Mouse (Mus musculus): ENCODE results near the gene Mtmr2.
A peak's percentile ranks its signal among the peaks of the same experiment; 100 is the strongest.
"Not testable (repeated sequence)": the region's sequence is repeated elsewhere in the genome, so short reads cannot be mapped to it uniquely, and the experiment has no call there.

Gene Mtmr2

DNA sequence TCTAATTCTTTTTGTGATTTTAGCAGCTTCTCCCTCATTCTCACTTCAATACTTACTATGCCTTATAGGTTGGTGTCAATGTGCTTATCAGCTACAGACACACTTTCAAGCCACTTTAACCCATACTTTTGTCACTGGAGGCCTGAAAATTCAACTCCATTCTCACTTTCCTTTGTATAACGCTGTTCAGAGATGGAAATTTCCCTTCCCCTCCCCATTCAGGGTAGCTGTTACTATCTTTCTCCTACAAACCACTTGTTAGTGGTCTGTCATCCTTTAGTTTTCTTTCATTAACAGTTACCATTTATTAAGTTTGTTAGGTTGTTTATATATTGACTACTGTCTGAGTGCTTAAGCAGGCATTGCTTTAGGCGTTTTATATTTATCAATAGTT is at the start of gene Mtmr2:
TSS of gene Mtmr2 (plus strand) at position 7 of the 394 bp plus-strand sequence.
- DNase-seq (ENCODE audit: low read depth), result no peak

DNA sequence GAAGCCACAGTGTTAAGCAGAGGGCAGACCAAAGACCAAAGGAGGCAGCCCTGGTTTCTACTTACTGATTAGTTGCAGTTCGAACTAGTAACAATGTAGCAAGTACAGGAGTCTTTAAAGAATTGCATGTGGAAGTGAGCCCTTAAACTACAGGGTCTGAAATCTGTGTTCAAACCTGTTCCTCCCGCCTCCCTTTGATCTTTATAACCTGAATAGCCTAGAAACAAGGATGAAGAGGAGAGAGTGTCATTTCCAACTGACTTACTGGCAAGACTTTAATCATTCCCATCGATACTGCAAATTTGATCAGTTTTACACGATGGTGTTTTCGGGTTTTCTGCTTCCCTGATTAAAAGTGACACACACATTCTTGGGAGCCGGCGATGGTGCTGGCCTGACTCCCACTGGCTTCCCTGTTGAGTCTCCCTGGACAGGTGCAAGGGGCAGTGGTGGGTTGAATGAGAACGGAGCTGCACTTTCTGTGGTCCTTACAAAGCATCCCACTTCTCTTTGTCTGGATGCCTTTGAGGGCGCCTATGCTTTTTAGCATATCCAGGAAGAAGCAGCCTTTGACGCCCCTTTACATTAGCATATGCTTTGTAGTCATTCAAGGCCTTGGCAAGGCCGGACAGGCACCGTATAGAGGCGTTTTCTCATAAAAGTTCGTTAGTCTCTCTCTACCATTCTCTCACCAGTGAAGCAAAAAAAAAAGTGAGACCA is 49.0 kb upstream of the Mtmr2 start:
- DNase-seq (ENCODE audit: low read depth), result no peak

DNA sequence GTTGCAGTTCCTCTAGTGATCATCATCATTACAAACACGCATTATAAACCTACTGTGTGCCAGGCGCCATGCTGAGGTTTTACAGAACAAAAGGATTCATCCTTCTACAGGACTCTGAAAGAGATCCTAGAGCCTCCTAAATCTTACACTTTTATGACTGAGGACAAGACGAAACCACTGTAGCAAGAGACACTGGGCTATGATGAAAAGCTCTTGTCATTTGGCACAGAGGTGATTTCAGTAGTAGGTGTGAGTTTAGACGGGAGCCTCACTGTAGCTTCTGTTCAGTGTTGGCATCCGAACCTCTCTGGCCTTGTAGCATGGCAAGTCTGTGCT is 48.5 kb upstream of the Mtmr2 start:
- no peak for DNase-seq (ENCODE audit: low read depth)

DNA sequence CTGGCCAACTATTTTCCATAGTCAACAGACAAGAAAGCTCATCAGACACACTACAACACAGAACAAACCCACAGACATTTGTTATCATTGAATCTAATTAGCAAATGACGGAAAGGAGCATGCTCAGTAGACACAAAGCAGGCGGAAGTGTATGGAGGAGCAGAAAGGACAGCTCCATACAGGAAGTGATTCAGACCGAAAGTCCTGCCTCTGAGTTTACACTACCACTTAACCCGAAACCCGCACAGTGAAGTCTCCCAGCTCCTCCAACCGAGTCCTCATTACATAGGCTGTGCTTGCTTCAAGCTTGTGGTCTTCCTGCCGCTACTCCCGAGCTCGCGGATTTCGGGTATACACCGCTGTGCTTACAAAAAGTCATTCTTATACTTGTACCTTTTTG is 46.4 kb upstream of the Mtmr2 start:
- no peak for DNase-seq (ENCODE audit: low read depth)

DNA sequence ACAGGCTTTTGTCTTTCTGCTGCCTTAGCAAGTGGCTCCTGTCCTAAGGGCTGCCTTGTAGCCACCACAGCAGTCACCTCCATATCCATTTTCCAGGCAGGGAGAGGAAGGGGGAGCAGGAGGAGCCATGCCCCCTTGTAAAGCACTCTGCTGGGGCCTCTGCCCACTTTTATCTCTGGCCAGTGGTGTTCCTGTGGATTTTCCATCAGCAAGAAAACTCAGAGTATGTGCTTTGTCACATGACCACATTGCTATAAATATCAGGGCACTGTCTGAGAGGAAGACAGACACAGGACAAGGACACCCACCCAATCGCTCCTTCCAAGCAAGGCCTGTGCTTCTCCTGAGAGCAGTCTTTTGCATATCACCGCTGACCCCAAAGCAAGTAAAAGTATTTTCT is 45.1 kb upstream of the Mtmr2 start:
- no peak for DNase-seq (ENCODE audit: low read depth)

DNA sequence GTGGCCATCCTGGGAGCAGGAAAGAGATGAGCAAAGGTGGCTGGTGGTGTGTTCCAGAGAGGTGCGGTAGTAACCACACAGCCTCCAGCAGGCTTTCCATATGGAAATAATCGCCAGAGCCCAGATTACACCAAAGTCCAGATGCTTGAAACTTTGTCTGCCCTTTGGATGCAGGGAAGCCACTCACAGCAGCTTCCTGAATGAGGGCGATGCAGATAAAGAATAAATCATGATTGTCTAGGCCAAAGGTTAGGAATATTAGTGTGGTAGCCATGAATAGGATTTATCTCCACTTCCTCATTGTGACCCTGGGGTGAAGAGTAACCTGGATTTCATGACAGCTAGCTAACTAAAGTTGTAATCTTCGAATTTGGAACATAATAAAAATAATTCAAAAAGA is 43.3 kb upstream of the Mtmr2 start:
- no peak for DNase-seq (ENCODE audit: low read depth)

DNA sequence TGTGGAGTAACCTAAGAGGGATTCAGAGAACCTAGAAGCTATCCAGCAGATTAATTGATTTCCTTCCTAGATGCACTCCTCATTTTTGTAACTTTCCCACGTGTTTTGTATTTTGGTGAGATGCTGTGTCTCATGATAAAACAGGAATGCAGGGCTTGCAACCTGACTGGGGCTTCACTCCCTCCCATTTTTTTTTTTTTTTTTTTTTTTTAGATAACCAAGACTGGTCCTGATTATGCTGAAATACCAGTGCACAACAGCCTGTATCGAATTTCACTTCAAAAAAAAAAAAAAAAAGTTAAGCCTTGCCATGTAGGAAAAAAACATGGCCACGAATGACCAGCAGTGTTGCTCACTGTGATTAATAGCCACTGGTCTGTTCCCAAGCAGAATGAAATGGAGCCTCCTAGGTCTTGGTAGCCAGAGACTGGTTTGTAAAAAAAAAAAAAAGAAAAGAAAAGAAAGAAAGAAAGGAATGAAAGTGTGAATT is 41.1 kb upstream of the Mtmr2 start:
- DNase-seq (ENCODE audit: low read depth), result peak; percentile 63

DNA sequence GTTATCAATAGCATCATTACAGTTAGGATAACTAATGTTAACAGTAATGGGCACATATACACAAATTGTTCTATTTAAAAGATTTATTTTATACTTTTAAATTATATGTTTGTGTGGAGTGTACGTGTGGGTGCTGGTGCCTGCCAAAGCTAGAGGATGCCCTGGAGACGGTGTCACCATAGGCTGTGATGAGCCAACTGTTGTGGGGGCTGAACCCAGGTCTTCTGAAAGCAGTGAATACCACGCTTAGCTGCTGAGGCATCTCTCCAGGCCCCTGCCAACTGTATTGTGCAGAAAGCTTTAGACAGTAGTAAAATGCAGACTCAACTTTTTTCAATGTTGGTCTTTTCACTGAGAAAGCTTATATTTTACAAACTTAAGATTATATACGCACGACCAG is 38.8 kb upstream of the Mtmr2 start:
- no peak for DNase-seq (ENCODE audit: low read depth)

DNA sequence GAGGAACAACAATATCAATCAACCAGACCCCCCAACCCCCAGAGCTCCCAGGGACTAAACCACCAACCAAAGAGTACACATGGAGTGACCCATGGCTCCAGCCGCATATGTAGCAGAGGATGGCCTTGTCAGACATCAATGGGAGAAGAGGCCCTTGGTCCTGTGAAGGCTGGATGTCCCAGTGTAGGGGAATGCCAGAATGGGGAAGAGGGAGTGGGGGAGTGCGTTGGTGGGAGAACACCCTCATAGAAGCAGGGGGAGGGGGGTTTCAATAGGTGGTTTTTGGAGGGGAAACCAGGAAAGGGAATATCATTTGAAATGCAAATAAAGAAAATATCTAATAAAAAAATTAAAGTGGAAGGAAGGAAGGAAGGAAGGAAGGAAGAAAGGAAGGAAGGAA is 32.3 kb upstream of the Mtmr2 start:
- not testable (repeated sequence) for DNase-seq (ENCODE audit: low read depth)

DNA sequence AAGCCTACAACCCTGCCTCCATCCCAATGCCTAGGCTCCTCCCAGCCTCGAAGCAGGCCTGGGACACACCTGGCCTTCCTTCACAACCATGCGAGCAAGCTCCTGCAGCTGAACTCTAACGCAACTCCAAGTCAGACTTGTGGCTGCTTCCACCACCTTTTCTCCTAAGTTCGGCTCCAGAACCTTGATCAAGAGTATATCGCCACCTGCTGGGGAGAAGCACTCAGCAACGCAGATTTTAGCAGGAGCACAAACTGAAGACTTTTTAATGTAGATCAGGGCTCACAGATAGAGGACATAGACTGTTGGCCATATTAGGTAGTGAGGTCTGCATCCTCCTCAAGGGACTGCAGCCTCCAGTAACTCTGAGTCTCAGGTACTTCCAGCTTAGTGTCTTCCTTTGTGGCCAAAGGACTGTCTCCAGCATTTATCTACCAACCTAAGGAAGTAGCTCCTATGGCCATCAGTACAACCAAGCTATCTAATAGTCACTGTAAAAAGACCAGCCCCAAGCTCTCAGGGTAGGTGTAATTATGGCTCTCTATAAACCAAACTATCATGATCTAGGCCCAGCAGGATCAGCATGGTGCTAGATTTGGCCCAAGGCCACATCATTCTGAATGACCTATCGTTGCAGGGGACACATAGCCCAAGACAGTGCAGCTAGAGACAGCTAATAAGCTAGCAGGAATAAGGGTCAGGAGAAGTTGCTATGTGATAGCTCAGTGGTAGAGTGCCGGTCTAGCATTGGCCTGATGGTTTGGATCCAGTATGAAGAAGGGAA is 31.7 kb upstream of the Mtmr2 start:
- DNase-seq (ENCODE audit: low read depth), result peak; percentile 90

DNA sequence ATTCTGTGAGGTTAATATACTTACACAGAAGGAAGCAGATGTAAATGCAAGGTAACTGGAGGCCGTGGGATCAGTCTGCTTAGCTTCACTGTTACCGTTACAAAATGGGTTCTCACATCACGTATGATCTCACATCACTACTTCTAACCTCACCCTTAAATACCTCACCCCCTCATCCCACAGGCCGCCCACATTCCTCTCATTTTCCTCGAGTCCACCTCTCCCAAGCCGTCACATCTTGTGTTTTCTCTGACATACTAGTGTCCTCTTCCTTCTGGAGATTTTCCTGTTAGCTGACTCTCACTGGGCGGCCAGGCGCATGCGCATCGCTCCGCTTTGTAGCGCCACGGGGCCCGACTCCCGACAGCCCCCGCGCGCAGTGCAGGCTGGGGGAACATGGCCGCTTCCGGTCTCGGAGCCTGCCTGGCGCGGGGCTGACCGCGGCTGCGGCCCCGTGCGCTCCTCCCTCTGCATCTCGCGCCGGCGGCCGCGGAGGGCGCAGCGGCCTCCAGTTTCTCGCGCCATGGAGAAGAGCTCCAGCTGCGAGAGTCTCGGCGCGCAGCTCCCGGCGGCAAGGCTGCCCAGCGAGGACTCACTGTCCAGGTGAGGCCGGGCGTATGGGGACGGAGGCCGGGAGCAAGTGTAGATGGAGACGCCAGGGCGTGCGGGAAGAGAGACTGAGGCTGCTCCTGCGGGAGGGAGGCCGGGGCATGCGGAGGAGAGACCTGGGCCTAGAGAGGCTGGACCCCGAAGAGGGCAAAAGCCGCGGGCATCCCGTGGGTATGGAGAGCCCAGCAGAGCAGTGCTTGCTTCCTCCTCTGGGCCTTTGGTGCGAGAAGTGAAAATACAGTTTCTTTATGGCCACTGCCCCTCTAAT is 826 bp downstream of the Mtmr2 start:
- peak; percentile 97 for DNase-seq (ENCODE audit: low read depth)

DNA sequence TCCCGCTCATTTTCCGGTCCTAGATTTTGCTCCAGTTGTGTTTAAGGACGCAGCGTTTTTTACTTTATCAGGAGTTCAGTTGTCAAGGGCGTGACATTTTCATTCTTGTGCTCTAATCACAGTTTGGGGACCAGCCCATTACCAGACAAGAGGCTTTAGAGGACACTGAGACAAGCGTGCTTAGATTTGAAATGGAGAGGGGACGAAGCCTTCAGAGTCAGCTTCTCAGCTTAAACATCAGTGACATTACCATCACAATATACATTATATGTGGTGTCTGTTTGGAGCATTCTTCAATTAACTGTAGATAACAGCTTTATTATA is 1.4 kb downstream of the Mtmr2 start:
- no peak for DNase-seq (ENCODE audit: low read depth)

DNA sequence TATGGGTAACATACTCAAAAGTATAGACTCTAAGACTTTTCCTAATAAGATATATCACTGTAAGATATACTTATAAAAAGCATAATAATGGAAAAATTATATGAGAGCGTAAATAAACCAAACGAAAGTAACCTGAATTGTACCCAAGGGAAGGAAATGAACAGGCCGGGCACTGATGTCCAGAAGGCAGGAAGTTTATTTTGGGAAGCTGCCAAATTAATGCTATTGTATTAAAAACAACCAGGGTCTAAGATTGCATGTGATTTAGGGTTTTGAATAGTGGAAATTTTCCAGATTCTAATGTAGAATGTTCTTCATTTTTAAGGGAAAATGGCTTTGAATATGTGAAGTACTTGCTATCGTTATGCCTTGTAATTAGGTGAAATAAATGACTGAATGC is 4.3 kb downstream of the Mtmr2 start:
- DNase-seq (ENCODE audit: low read depth), result no peak

DNA sequence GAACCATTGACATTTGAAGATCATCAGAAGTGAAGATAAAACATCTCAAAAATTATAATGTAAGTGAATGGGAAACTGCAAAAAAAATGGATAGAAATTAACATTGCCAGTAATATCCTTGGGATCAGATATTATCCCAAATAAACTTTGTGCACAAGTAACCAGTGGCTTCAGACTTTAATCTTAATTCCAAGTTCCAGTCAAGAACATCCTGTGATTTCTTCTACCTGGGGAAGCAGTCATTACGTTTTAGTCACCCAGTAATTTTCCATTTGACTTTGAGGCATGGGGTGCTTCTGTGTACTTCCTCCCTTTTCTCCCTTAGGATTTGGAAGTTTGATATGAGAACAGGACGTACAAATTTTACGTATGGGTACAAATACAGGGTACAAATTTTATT is 12.2 kb downstream of the Mtmr2 start:
- DNase-seq (ENCODE audit: low read depth), result no peak

DNA sequence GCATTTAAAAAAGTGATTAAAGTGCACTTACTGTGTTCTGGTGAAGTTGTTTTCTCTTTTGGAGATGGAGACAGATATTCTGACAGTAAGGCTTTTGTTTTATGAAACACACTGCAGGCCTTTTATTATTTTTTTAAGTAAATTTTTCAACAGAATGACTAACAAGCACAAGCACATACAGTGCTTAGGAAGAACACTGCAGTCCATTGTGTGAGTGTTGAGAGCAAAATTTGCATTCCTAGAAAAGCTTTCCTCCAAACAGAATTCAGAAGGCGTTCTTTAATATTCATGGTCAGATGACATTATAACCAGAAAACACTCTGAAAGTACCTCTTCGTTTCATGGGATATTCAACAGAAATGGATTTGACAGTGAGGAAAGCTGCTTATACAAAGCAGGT is 17.4 kb downstream of the Mtmr2 start:
- DNase-seq (ENCODE audit: low read depth), result peak; percentile 27

DNA sequence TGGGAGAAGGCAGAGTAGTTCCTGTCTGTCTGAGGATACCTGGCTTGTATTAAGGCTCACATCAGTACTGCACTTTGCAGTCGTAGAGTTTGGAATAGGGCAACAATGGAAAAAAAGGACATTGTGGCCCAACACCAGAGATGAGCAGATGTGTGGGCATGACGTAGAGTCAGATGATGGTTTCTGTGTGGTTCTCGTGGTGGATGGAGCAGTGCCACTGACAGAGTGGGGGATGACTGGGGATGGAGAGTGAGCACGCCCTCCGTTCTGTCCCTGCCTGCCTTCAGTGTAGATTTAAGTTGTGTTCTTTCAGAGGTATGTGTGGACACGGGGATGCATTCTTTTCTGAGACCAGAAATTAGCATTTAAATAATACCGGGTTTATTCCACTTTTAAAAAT is 18.4 kb downstream of the Mtmr2 start:
- no peak for DNase-seq (ENCODE audit: low read depth)

DNA sequence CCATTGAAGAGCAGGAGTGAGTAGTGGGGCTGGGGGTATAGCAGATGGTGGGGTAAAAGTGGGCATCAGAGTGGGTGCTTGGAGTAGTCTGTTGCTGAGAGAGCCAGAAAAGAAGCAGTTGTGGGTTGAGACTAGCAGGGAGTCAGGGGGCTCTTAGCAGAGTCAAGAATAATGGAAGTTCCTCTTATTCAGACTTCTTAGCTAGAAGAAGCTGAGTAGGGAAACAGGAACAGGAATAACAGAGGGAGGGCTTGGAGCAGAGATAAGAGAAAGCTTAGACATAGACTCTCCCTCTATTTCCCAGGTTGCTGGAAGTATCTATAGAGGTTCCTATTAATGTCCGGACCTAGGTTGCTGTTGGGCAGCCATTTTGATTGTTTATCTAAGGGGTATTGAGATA is 26.5 kb downstream of the Mtmr2 start:
- DNase-seq (ENCODE audit: low read depth), result no peak

DNA sequence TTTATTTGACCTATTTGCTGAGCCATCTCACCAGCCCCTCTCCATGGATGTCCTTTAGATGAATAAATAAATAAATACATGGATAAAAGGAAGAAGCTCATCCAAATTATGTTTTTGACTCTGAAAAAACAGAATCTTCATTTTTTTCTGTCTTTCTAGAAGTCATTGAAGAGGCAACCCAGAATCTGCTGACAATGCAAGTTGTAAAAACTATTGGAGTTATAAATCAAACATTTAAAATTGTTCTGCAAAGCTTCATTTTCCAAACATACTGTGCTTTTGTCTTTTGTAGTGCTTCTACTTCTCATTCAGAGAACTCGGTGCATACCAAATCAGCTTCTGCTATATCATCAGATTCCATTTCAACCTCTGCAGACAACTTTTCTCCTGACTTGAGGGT is 33.8 kb downstream of the Mtmr2 start:
- no peak for DNase-seq (ENCODE audit: low read depth)

DNA sequence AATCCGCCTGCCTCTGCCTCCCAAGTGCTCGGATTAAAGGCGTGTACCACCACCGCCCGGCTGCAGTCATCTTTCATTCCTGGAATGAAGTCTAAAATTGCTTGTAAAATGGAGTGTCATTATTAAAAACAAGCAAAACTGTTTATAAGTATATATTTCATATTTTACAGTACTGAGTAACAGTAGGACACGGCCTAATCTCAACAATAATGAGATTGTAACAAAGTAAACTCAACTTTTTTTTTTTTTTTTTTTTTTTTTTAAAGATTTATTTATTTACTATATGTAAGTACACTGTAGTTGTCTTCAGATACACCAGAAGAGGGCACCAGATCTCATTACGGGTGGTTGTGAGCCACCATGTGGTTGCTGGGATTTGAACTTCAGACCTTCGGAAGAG is 42.7 kb downstream of the Mtmr2 start:
- not testable (repeated sequence) for DNase-seq (ENCODE audit: low read depth)

DNA sequence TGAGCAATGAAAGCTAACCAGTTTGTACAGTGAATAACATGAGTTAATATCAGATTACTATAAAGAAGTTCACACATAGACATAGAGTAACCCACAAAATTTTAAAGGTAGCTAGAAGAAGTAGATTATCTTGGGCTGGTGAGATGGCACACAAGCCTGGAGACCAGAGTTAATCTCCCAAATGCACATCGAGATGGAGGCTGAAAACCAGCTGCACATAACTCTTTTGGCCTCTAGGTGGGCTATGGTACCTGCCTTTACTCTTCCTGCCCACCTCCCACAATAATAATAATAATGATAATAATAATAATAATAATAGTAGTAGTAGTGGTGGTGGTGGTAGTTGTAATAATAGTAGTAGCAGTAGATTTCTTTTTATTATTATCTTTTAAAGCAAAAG is 46.1 kb downstream of the Mtmr2 start:
- DNase-seq (ENCODE audit: low read depth), result no peak

DNA sequence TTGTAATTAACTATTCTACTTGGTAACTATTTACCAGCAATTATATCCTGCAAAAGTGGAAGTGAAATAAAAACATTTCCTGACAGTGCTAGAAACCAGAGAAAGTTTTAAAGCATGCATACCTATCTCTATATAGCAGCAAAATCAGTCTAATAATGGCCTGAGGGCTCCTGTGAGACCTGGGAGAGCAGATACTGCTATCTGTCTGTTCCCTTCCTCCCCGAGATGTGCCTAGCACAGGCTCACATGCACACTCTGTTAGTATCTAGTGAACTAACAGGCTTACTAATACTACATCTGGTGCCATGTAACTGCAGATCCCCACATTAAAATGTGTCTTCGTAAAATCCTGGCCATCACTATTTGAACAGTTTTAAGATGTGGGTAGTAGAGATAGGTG is 46.5 kb downstream of the Mtmr2 start:
- no peak for DNase-seq (ENCODE audit: low read depth)

DNA sequence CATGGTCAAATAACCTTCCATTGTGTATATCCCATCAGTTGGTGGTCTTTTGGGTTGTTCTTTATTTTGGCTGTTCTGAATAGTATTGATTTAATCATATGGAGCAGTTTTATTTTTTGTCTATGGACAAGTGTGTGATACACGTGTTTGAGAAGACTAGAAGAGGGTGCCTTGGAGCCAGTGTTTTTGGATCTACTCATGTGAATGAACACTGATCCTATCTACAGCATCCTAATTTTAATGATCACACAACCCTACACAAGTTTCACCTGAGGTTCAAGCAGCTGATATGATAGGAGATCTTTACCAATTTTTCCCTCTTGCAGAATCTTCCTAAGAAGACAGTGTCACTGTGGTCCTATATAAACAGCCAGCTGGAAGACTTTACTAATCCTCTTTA is 56.3 kb downstream of the Mtmr2 start:
- DNase-seq (ENCODE audit: low read depth), result no peak

DNA sequence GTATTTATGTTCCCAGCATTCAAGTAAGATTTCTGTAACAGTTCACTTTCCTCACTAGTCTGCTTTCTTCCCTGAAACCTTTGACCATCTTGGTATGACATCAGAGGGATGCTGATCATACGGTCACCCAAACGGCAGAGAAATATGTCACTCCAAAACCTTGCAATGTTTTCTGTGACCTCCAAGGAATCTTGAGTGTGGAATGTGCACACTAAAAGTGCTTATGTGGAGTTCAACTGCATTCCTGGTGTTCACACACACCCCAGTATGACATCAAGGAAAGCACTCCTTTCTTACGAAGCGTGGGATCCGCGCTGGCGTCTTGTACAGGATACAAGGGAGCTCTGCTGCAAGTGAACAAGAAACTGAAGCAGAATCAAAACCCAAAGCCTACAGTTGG is 58.6 kb downstream of the Mtmr2 start:
- DNase-seq (ENCODE audit: low read depth), result no peak

All from NIH3T3 (cell line).